Mouse (Mus musculus): ENCODE results near the gene Mcu.

The Mcu gene

GRCm38 (mm10) chr10:59558164-59558563, 58.3 kb downstream of the Mcu start:
- CTCF ChIA-PET, result no interaction called here
- POLR2A ChIA-PET, result interaction anchor here in 3 of 4 experiments (0.7 to 2.2 kb wide), 15 partner anchors 9 to 34 kb away, joined by 3 to 13 read pairs (median 3); no protein-coding TSS in a partner anchor

GRCm38 (mm10) chr10:59556541-59556940, 60.0 kb downstream of the Mcu start:
- ChIA-PET CTCF (interaction anchor here in 1 of 4 experiments (0.5 kb wide), 1 partner anchor 142 kb away, joined by 4 read pairs; no protein-coding TSS in a partner anchor), POLR2A (interaction anchor here in 2 of 4 experiments (0.9 to 1.7 kb wide), 9 partner anchors 8 to 60 kb away, joined by 3 to 8 read pairs (median 3); partner anchors contain the start of gene Mcu (in 1 of the 2))

- POLR2A ChIA-PET, result interaction anchor here in 1 of 4 experiments (0.8 kb wide), 1 partner anchor 11 kb away, joined by 3 read pairs; no protein-coding TSS in a partner anchor
- CTCF ChIA-PET, result interaction anchor here in 1 of 4 experiments (0.7 kb wide), 1 partner anchor 20 kb away, joined by 3 read pairs; no protein-coding TSS in a partner anchor
Measured at GRCm38 (mm10) chr10:59554243-59554642, 62.2 kb downstream of the Mcu start.

- ChIA-PET POLR2A (interaction anchor here in 1 of 4 experiments (0.5 kb wide), 1 partner anchor 66 kb away, joined by 3 read pairs; no protein-coding TSS in a partner anchor), CTCF (no interaction called here)
Measured at GRCm38 (mm10) chr10:59552456-59552855, 64.0 kb downstream of the Mcu start.

GRCm38 (mm10) chr10:59548768-59549333, 67.6 kb downstream of the Mcu start:
- ChIA-PET POLR2A (interaction anchor here in 3 of 4 experiments (0.5 to 3.9 kb wide), 23 partner anchors 8 to 1015 kb away, joined by 3 to 29 read pairs (median 4); no protein-coding TSS in a partner anchor), CTCF (interaction anchor here (0.6 to 1.1 kb wide), 5 partner anchors 33 to 495 kb away, joined by 3 to 4 read pairs (median 4); no protein-coding TSS in a partner anchor)

- POLR2A ChIA-PET, result interaction anchor here (0.5 to 3.9 kb wide), 19 partner anchors 9 to 1015 kb away, joined by 3 to 29 read pairs (median 5); no protein-coding TSS in a partner anchor
- CTCF ChIA-PET, result interaction anchor here in 3 of 4 experiments (0.6 to 1.5 kb wide), 6 partner anchors 23 to 495 kb away, joined by 3 to 6 read pairs (median 4); no protein-coding TSS in a partner anchor
Measured at GRCm38 (mm10) chr10:59548211-59548610, 68.3 kb downstream of the Mcu start.

- ChIA-PET CTCF (interaction anchor here in 2 of 4 experiments (0.7 to 1.5 kb wide), 2 partner anchors 22 to 131 kb away, joined by 3 to 6 read pairs; no protein-coding TSS in a partner anchor), POLR2A (interaction anchor here (0.6 to 3.9 kb wide), 20 partner anchors 9 to 1018 kb away, joined by 3 to 29 read pairs (median 4); no protein-coding TSS in a partner anchor)
Measured at GRCm38 (mm10) chr10:59547426-59547825, 69.1 kb downstream of the Mcu start.

GRCm38 (mm10) chr10:59545169-59545568, 71.3 kb downstream of the Mcu start:
- CTCF ChIA-PET, result no interaction called here
- POLR2A ChIA-PET, result interaction anchor here in 1 of 4 experiments (1.0 kb wide), 1 partner anchor 13 kb away, joined by 3 read pairs; no protein-coding TSS in a partner anchor

- POLR2A ChIA-PET, result no interaction called here
Measured at GRCm38 (mm10) chr10:59543351-59543750, 73.1 kb downstream of the Mcu start.

GRCm38 (mm10) chr10:59541466-59541865, 75.0 kb downstream of the Mcu start:
- CTCF ChIA-PET, result no interaction called here
- POLR2A ChIA-PET, result no interaction called here

More at GRCm38 (mm10) chr10:59543351-59543750, 73.1 kb downstream of the Mcu start:
- CTCF ChIA-PET, result no interaction called here

- POLR2A ChIA-PET, result no interaction called here
- CTCF ChIA-PET, result no interaction called here
Measured at GRCm38 (mm10) chr10:59540596-59540995, 75.9 kb downstream of the Mcu start.

- POLR2A ChIA-PET, result interaction anchor here in 3 of 4 experiments (0.8 to 3.1 kb wide), 10 partner anchors 8 to 89 kb away, joined by 3 to 29 read pairs (median 4); partner anchors contain the start of gene Gm10322 (in 1 of the 3)
- CTCF ChIA-PET, result no interaction called here
Measured at GRCm38 (mm10) chr10:59540081-59540480, 76.4 kb downstream of the Mcu start.

- ChIA-PET CTCF (interaction anchor here in 2 of 4 experiments (0.6 to 1.5 kb wide), 3 partner anchors 12 to 209 kb away, joined by 3 read pairs; no protein-coding TSS in a partner anchor), POLR2A (interaction anchor here in 3 of 4 experiments (0.6 to 3.1 kb wide), 14 partner anchors 9 to 166 kb away, joined by 3 to 29 read pairs (median 4); partner anchors contain the start of gene Gm10322 (in 1 of the 3))
Measured at GRCm38 (mm10) chr10:59539533-59539875, 77.0 kb downstream of the Mcu start.

GRCm38 (mm10) chr10:59538767-59539532, 77.5 kb downstream of the Mcu start:
- CTCF ChIA-PET, result interaction anchor here in 2 of 4 experiments (0.6 to 1.5 kb wide), 3 partner anchors 12 to 209 kb away, joined by 3 read pairs; no protein-coding TSS in a partner anchor

GRCm38 (mm10) chr10:59538063-59538462, 78.4 kb downstream of the Mcu start:
- POLR2A ChIA-PET, result interaction anchor here in 3 of 4 experiments (0.6 to 3.1 kb wide), 10 partner anchors 9 to 215 kb away, joined by 3 to 29 read pairs (median 4); partner anchors contain the start of gene P4ha1 (in 1 of the 3)
- CTCF ChIA-PET, result interaction anchor here in 2 of 4 experiments (0.7 to 1.5 kb wide), 2 partner anchors 11 to 751 kb away, joined by 3 read pairs; no protein-coding TSS in a partner anchor

More at GRCm38 (mm10) chr10:59538767-59539532, 77.5 kb downstream of the Mcu start:
- POLR2A ChIA-PET, result interaction anchor here in 3 of 4 experiments (0.6 to 3.1 kb wide), 16 partner anchors 9 to 317 kb away, joined by 3 to 29 read pairs (median 4); partner anchors contain the start of genes Gm10322 (in 1 of the 3), P4ha1 (in 1 of the 3), Sept10 (in 1 of the 3) and Sowahc (in 1 of the 3)

- ChIA-PET CTCF (interaction anchor here in 1 of 4 experiments (0.7 kb wide), 1 partner anchor 752 kb away, joined by 3 read pairs; no protein-coding TSS in a partner anchor), POLR2A (interaction anchor here (0.6 to 3.1 kb wide), 10 partner anchors 10 to 79 kb away, joined by 3 to 29 read pairs (median 4); no protein-coding TSS in a partner anchor)
Measured at GRCm38 (mm10) chr10:59537579-59537978, 78.9 kb downstream of the Mcu start.

GRCm38 (mm10) chr10:59532256-59532655, 84.2 kb downstream of the Mcu start:
- POLR2A ChIA-PET, result no interaction called here
- CTCF ChIA-PET, result no interaction called here

GRCm38 (mm10) chr10:59527819-59528218, 88.7 kb downstream of the Mcu start:
- ChIA-PET CTCF (interaction anchor here in 2 of 4 experiments (0.6 to 1.3 kb wide), 3 partner anchors 11 to 120 kb away, joined by 3 to 5 read pairs (median 4); no protein-coding TSS in a partner anchor), POLR2A (interaction anchor here in 1 of 4 experiments (4.0 kb wide), 1 partner anchor 11 kb away, joined by 15 read pairs; no protein-coding TSS in a partner anchor)

All from embryonic stem cell, embryonic (primary cell).